Mouse (Mus musculus): ENCODE measurements at regions not wholly inside any gene's neighbourhood (a gene's known extent, or its start where the extent isn't known, plus 50 kb on each side); places are given as distances from the start of the nearest gene placed in this dataset.

DNA sequence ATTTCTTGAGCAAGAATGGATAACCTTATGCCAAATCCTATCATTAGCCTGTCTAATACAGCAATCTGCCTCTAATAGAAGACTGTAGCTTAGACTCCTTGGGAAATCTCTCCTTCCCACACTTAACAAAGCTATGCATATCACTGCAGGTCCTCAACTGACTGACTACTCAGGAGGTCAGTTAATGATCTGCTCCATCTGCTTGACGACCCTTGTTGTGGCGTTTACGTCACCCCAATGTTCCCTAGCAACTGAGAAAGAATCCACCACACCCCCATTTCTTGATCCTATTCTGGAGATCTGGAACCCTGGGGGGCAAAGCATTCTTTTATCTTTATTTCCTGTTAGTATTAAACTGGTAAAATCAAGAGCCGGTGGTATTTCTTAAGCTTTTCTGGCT is 91.4 kb upstream of the Smad1 start:
- 87% methylated on average over 4 of the region's 4 CpGs for WGBS

DNA sequence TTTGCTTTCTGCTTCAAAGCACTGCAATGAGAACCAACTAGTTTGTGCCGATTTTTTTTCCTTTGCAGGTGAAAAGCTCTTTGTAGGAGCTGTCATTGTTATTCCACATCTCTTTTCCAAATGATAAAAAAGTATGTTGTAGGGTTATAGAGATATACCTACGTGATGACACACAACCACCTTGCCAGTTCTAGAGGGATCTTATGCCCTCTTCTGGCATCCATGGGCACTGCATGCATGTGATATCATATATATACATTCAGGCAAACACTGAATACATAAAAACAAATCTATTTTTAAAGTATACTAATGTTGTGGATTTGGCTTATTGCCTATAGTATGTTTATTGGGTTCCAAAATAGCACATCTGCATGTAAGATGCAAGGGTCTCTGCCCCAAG is 89.5 kb upstream of the Smad1 start:
- Histone ChIP-seq H3K36me3 (ENCODE audit: control insufficient read depth, insufficient read depth, low read length) (no peaks in the 10 kb centered on the region), H3K27ac (ENCODE audit: control insufficient read depth, insufficient read depth, low read length) (no peak overlapping the region), H3K4me1 (replicated peaks; ENCODE audit: control insufficient read depth, insufficient read depth, low read length) (no peaks in the 10 kb centered on the region), H3K4me3 (ENCODE audit: control insufficient read depth, insufficient read depth, low read length) (no peak overlapping the region), H3K27me3 (ENCODE audit: control insufficient read depth, insufficient read depth, low read length) (no peaks in the 10 kb centered on the region)
- DNase-seq = peak; percentile 48
- TF ChIP-seq CTCF (IDR thresholded peaks at IDR 0.05; ENCODE audit: borderline replicate concordance, control insufficient read depth, extremely low read depth, insufficient read depth, low read length, poor library complexity) (no peak), POLR2A (IDR thresholded peaks at IDR 0.05; ENCODE audit: control insufficient read depth, extremely low read depth, insufficient read depth, low read length, poor library complexity) (no peak)
- 77% methylated on average over 2 of the region's 2 CpGs for WGBS

More for the DNA sequence above, 91.4 kb upstream of the Smad1 start:
- no peak overlapping the region for H3K4me3 ChIP-seq (ENCODE audit: control insufficient read depth, insufficient read depth, low read length)
- TF ChIP-seq POLR2A (IDR thresholded peaks at IDR 0.05; ENCODE audit: control insufficient read depth, extremely low read depth, insufficient read depth, low read length, poor library complexity) = no peak
- no peak for TF ChIP-seq CTCF (IDR thresholded peaks at IDR 0.05; ENCODE audit: borderline replicate concordance, control insufficient read depth, extremely low read depth, insufficient read depth, low read length, poor library complexity)
- H3K27me3 ChIP-seq (ENCODE audit: control insufficient read depth, insufficient read depth, low read length) = no peaks in the 10 kb centered on the region
- no peaks in the 10 kb centered on the region for H3K4me1 ChIP-seq (replicated peaks; ENCODE audit: control insufficient read depth, insufficient read depth, low read length)
- no peaks in the 10 kb centered on the region for H3K36me3 ChIP-seq (ENCODE audit: control insufficient read depth, insufficient read depth, low read length)
- no peak overlapping the region for H3K27ac ChIP-seq (ENCODE audit: control insufficient read depth, insufficient read depth, low read length)
- DNase-seq = no peak

DNA sequence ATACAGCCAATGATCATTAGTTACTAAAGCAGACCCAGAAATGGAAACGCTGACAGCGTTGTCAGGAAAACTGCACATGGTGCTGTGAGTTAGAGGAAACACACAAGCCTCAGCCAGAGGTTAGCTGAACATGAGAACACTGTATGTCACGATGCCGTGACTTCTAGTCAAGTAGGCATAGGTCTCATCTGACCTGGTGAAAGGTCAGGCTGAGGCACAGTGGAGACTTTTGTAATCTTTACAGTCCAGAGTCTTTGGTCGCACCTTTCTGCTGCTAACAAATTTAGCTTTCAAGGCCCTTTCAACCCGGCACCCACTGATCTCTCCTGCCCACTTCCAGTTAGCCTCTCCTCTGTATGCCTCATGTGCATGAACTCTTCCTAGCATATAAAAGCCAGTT is 88.3 kb upstream of the Smad1 start:
- WGBS = 90% methylated on average over 6 of the region's 6 CpGs
- Histone ChIP-seq H3K27me3 (ENCODE audit: control insufficient read depth, insufficient read depth, low read length) (no peaks in the 10 kb centered on the region), H3K4me3 (ENCODE audit: control insufficient read depth, insufficient read depth, low read length) (no peak overlapping the region), H3K36me3 (ENCODE audit: control insufficient read depth, insufficient read depth, low read length) (no peaks in the 10 kb centered on the region), H3K27ac (ENCODE audit: control insufficient read depth, insufficient read depth, low read length) (no peak overlapping the region), H3K4me1 (replicated peaks; ENCODE audit: control insufficient read depth, insufficient read depth, low read length) (no peaks in the 10 kb centered on the region)
- TF ChIP-seq CTCF (IDR thresholded peaks at IDR 0.05; ENCODE audit: borderline replicate concordance, control insufficient read depth, extremely low read depth, insufficient read depth, low read length, poor library complexity) = no peak
- no peak for TF ChIP-seq POLR2A (IDR thresholded peaks at IDR 0.05; ENCODE audit: control insufficient read depth, extremely low read depth, insufficient read depth, low read length, poor library complexity)
- DNase-seq = no peak

DNA sequence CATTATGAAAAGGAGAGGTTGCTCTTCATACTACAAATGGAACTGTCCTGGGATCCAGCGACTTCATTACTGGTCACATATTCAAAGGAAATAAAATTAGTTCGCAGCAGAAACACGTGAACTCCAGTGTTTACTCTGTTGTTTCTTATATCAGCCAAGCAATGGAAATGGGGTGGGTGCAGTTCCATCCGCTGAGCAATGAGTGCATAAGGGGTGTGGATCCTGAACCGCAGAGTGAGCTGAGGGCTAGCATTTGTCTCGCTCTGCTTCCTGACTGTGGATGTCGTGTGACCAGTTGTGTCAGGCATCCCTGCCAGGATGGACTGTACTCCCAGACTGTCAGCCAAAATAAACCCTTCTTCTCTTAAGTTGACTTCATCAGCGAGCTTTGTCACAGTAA is 80.0 kb upstream of the Smad1 start:
- 95% methylated on average over 8 of the region's 8 CpGs for WGBS

DNA sequence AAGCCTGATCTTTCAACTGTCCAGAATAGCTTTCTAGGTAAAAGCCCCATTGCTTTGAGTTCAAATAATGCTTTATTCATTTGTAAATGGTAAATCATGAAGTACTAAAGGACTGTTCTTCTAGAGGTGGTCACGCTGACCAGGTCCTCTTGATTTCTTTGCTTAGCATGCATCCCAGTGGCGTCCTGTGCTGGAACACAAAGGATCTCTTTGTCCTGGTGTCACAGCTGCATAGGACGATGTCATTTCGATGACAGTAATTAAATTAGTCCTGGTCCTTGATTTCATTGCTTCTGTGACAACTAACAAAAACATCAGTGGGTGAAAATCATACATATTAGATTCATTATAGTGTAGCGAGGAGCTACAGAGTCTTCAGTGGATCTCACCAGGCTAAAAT is 76.7 kb upstream of the Smad1 start:
- Histone ChIP-seq H3K4me3 (ENCODE audit: control insufficient read depth, insufficient read depth, low read length) (no peak overlapping the region), H3K36me3 (ENCODE audit: control insufficient read depth, insufficient read depth, low read length) (no peaks in the 10 kb centered on the region), H3K27me3 (ENCODE audit: control insufficient read depth, insufficient read depth, low read length) (no peaks in the 10 kb centered on the region), H3K27ac (ENCODE audit: control insufficient read depth, insufficient read depth, low read length) (no peak overlapping the region), H3K4me1 (replicated peaks; ENCODE audit: control insufficient read depth, insufficient read depth, low read length) (no peaks in the 10 kb centered on the region)
- 98% methylated on average over 5 of the region's 5 CpGs for WGBS
- no peak for TF ChIP-seq POLR2A (IDR thresholded peaks at IDR 0.05; ENCODE audit: control insufficient read depth, extremely low read depth, insufficient read depth, low read length, poor library complexity)
- no peak for TF ChIP-seq CTCF (IDR thresholded peaks at IDR 0.05; ENCODE audit: borderline replicate concordance, control insufficient read depth, extremely low read depth, insufficient read depth, low read length, poor library complexity)
- DNase-seq = no peak

More for the DNA sequence above, 80.0 kb upstream of the Smad1 start:
- H3K27ac ChIP-seq (ENCODE audit: control insufficient read depth, insufficient read depth, low read length) = no peak overlapping the region
- no peak for DNase-seq
- H3K4me3 ChIP-seq (ENCODE audit: control insufficient read depth, insufficient read depth, low read length) = no peak overlapping the region
- H3K27me3 ChIP-seq (ENCODE audit: control insufficient read depth, insufficient read depth, low read length) = no peaks in the 10 kb centered on the region
- TF ChIP-seq POLR2A (IDR thresholded peaks at IDR 0.05; ENCODE audit: control insufficient read depth, extremely low read depth, insufficient read depth, low read length, poor library complexity) (no peak), CTCF (IDR thresholded peaks at IDR 0.05; ENCODE audit: borderline replicate concordance, control insufficient read depth, extremely low read depth, insufficient read depth, low read length, poor library complexity) (no peak)
- no peaks in the 10 kb centered on the region for H3K4me1 ChIP-seq (replicated peaks; ENCODE audit: control insufficient read depth, insufficient read depth, low read length)
- no peaks in the 10 kb centered on the region for H3K36me3 ChIP-seq (ENCODE audit: control insufficient read depth, insufficient read depth, low read length)

DNA sequence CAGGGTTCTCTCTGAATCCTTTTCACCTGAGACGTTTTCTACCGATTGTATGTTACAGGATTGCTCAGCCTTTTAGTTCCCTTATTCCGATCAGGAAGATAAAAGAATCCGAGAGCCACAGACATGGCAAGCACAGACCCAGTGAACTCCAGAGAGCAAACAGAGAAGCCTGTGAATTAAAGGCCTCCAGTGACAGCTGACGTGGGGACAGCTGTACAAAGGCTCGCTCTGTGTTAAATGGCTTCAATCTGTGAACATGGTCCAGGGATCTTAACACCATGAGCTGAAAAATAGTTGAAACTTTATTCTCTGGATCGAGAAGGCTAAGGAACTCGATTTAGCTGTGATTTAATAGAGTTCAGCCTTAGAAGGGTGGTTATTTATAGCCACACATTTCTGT is 75.4 kb upstream of the Smad1 start:
- no peaks in the 10 kb centered on the region for H3K27me3 ChIP-seq (ENCODE audit: control insufficient read depth, insufficient read depth, low read length)
- no peak overlapping the region for H3K4me3 ChIP-seq (ENCODE audit: control insufficient read depth, insufficient read depth, low read length)
- no peaks in the 10 kb centered on the region for H3K4me1 ChIP-seq (replicated peaks; ENCODE audit: control insufficient read depth, insufficient read depth, low read length)
- no peaks in the 10 kb centered on the region for H3K36me3 ChIP-seq (ENCODE audit: control insufficient read depth, insufficient read depth, low read length)
- DNase-seq = no peak
- no peak for TF ChIP-seq POLR2A (IDR thresholded peaks at IDR 0.05; ENCODE audit: control insufficient read depth, extremely low read depth, insufficient read depth, low read length, poor library complexity)
- TF ChIP-seq CTCF (IDR thresholded peaks at IDR 0.05; ENCODE audit: borderline replicate concordance, control insufficient read depth, extremely low read depth, insufficient read depth, low read length, poor library complexity) = no peak
- H3K27ac ChIP-seq (ENCODE audit: control insufficient read depth, insufficient read depth, low read length) = no peak overlapping the region
- 91% methylated on average over 8 of the region's 8 CpGs for WGBS

DNA sequence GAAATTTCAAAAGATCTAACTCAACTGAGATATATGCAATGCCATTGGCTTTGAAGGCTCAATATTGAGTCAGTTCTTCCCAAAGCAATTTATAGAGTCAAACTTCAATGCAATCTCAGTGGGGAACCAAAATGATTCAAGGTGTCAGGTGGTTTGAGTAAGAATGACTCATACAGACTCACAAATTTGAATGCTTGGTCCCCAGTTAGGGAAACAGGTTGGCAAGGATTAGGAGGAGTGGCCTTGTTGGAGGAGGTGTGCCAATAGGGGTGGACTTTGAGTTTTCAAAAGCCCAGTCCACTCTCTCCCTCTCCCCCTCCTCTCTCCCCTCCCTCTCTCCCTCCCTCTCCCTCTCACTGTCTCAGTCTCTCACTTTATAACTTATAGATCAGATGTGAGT is 52.8 kb upstream of the Smad1 start:
- Histone ChIP-seq H3K27ac (ENCODE audit: control insufficient read depth, insufficient read depth, low read length) (no peak overlapping the region), H3K27me3 (ENCODE audit: control insufficient read depth, insufficient read depth, low read length) (no peaks in the 10 kb centered on the region), H3K36me3 (ENCODE audit: control insufficient read depth, insufficient read depth, low read length) (no peaks in the 10 kb centered on the region), H3K4me1 (replicated peaks; ENCODE audit: control insufficient read depth, insufficient read depth, low read length) (no peaks in the 10 kb centered on the region), H3K4me3 (ENCODE audit: control insufficient read depth, insufficient read depth, low read length) (no peak overlapping the region)
- DNase-seq = no peak
- TF ChIP-seq POLR2A (IDR thresholded peaks at IDR 0.05; ENCODE audit: control insufficient read depth, extremely low read depth, insufficient read depth, low read length, poor library complexity) (no peak), CTCF (IDR thresholded peaks at IDR 0.05; ENCODE audit: borderline replicate concordance, control insufficient read depth, extremely low read depth, insufficient read depth, low read length, poor library complexity) (no peak)

Data from thymus, adult 2 months (tissue).